8 mouse cellular contexts compared by ENCODE assay signal in the genomic region with DNA sequence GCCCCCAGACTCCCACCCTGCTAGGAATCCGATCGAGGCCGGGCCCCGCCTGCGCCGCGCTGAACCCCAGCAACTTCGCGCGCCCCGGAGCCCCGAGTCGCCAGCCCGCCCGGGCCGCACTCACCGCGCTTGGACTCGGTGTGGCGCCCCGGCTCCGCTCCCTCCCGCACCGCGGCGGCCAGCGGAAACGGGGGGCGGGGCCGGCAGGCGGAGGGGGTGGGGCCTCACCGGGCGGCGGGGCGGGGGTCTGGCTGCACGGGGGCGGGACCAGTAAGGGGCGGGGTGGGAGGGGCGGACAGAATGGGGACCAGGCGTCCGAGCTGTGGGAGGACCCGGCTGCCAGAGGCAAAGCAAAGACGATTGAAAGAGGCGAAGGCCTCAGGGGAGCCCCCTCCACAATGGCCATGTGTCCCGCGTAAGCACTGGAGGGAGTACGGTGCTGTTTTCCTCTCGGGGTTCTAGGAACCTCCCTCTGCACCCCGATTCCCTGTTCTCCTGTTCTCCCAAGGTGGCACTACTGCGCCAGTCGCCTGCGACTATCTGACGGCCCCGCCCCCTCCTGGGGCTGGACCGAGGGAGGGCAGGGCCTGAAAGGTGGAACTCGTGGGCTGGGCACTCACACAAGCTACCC. TPM values are rescaled to one million over a fixed set of nuclear protein-coding genes. Genes with fewer than 3 reads are reported as not detected.
DNase-seq lines count a peak whose midpoint lies in the region; ATAC-seq and TF ChIP-seq lines count a peak whose summit lies in the region.

A gene (minus strand): TSS at position 205 of the 631 bp plus-strand sequence.

- no peaks in the 10 kb centered on the region for H3K27me3 ChIP-seq in forebrain, postnatal 0 days (ENCODE audit: insufficient read depth, low read length)
- H3K27me3 ChIP-seq in hindbrain, embryonic 11.5 days (ENCODE audit: control insufficient read depth, insufficient read depth, low read length), result peaks cover 6% of the 10 kb centered on the region; the same call in 1 of the 2 replicates

- no peaks in the 10 kb centered on the region for H3K36me3 ChIP-seq in forebrain, postnatal 0 days (ENCODE audit: insufficient read depth)
- no peaks in the 10 kb centered on the region for H3K36me3 ChIP-seq in hindbrain, embryonic 11.5 days (ENCODE audit: control insufficient read depth, insufficient read depth, low read length)

- ATAC-seq in forebrain, postnatal 0 days, result peak; percentile 74
- peak; percentile 91 for ATAC-seq in hindbrain, embryonic 11.5 days (ENCODE audit: low FRiP score)

- peak within 1 kb of the TSS; percentile 45; the same call in 1 of the 2 replicates for H3K27ac ChIP-seq in forebrain, postnatal 0 days (ENCODE audit: low read depth, low read length)
- peak within 1 kb of the TSS; percentile 36; the same call in 1 of the 2 replicates for H3K27ac ChIP-seq in hindbrain, embryonic 11.5 days (ENCODE audit: low read depth, low read length)

- peak within 1 kb of the TSS; percentile 78 for H3K4me3 ChIP-seq in forebrain, postnatal 0 days (ENCODE audit: low read depth, low read length)
- peak within 1 kb of the TSS; percentile 73 for H3K4me3 ChIP-seq in hindbrain, embryonic 11.5 days (ENCODE audit: low read depth, low read length)

- peak; percentile 41 for TF ChIP-seq CTCF in forebrain, postnatal 0 days (IDR thresholded peaks at IDR 0.05; ENCODE audit: low read depth)

- peak; percentile 85 for DNase-seq in NIH3T3 (ENCODE audit: low read depth)
- peak; percentile 70 to 71 for DNase-seq in cerebellum, adult 18-20 months
- peak; percentile 62 for DNase-seq in forebrain, postnatal 0 days
- DNase-seq in hindbrain, embryonic 11.5 days (ENCODE audit: low spot score), result peak; percentile 79
- DNase-seq in layer of hippocampus, postnatal 14 days (ENCODE audit: low spot score in 2 of 2), result peak; percentile 50 to 55
- DNase-seq in lung, postnatal 25 days (ENCODE audit: low spot score), result peak; percentile 80
- DNase-seq in retina, postnatal 1 day, result peak; percentile 82
- peak; percentile 45 for DNase-seq in urinary bladder, postnatal 10 days (ENCODE audit: low spot score)

- H3K4me1 ChIP-seq in forebrain, postnatal 0 days (ENCODE audit: insufficient read depth), result 0 out of 2 replicates have a peak, but pooled peaks cover 4% of the 10 kb centered on the region
- H3K4me1 ChIP-seq in hindbrain, embryonic 11.5 days (replicated peaks; ENCODE audit: control insufficient read depth, insufficient read depth, low read length), result no peaks in the 10 kb centered on the region

- peak within 1 kb of the TSS; percentile 90 for H3K4me2 ChIP-seq in forebrain, postnatal 0 days (ENCODE audit: low read depth)
- H3K4me2 ChIP-seq in hindbrain, embryonic 11.5 days (replicated peaks; ENCODE audit: low read depth, low read length), result peak within 1 kb of the TSS; percentile 82

- peak within 1 kb of the TSS; percentile 69 for H3K9ac ChIP-seq in forebrain, postnatal 0 days
- H3K9ac ChIP-seq in hindbrain, embryonic 11.5 days (ENCODE audit: low read depth, low read length), result peak within 1 kb of the TSS; percentile 68

- no peaks in the 10 kb centered on the region for H3K9me3 ChIP-seq in forebrain, postnatal 0 days (ENCODE audit: low read length)
- no peaks in the 10 kb centered on the region for H3K9me3 ChIP-seq in hindbrain, embryonic 11.5 days (ENCODE audit: control insufficient read depth, low read length)

- 1% methylated on average over 51 of the region's 56 CpGs for WGBS in forebrain, postnatal 0 days
- WGBS in hindbrain, embryonic 11.5 days, result 0% methylated on average over 25 of the region's 56 CpGs

RNA-seq across cellular contexts. Expression of the gene that starts here (rescaled TPM):
- 140 and 150 TPM in 2 replicates for total RNA-seq in forebrain, postnatal 0 days (2014; rRNA removed)
- polyA plus RNA-seq in forebrain, postnatal 0 days (2015; fragmentation: Nextera tagmentation; extraction: Ambion mirVana), result 52.7 and 63.9 TPM in 2 replicates
- 46.2 and 48.9 TPM in 2 replicates for polyA plus RNA-seq in hindbrain, embryonic 11.5 days (2014; fragmentation: Nextera tagmentation; extraction: Ambion mirVana)
- 10 to 100 TPM; 62.9 to 72.9 TPM for total RNA-seq in layer of hippocampus, postnatal 14 days (2021)

Comparison
In these comparisons a context has a peak if more than half of its experiments do, and no peak if none do; other contexts are left out.
1. Peak in every context shown above with its lines: DNase-seq, ATAC-seq, H3K4me3 ChIP-seq and H3K27ac ChIP-seq.